Mouse (Mus musculus) adrenal gland, postnatal 14 days (tissue): ENCODE results near the gene Ttf1. TPM values are rescaled to one million over a fixed set of nuclear protein-coding genes. Genes with fewer than 3 reads are reported as not detected.

Experiments used
- DNase-seq: peaks from one replicate; pipeline ENCODE4 v3.0.0; 2021; ENCODE audit warnings: mixed read lengths
- long read RNA-seq, 2 experiments: library from polyadenylated mRNA; stranded (forward); transcript quantifications; one replicate each; pipeline ENCODE4 v2.0.0; 2021
- total RNA-seq: library from RNA; stranded (reverse); gene quantifications from 2 replicates; pipeline ENCODE4 v1.2.3, GENCODE M21; 2021

Ttf1 gene
- 12.0 and 16.3 TPM in 2 replicates for total RNA-seq
- long read RNA-seq, experiment 1, partial matches to known transcripts = 1 of 8 reads
- long read RNA-seq, experiment 1, other reads (novel, unspliced or antisense) = 7 of 8 reads
- long read RNA-seq, experiment 2, full-length matches to known transcripts = 2 of 5 reads
- long read RNA-seq, experiment 2, partial matches to known transcripts = 1 of 5 reads
- long read RNA-seq, experiment 2, other reads (novel, unspliced or antisense) = 2 of 5 reads

- DNase-seq = peak; percentile 93
These were observed at the start of gene Ttf1 for GRCm38 (mm10) chr2:29060135-29060597. Gene Ttf1 (plus strand): TSS chr2:29060262.

- peak; percentile 66 for DNase-seq
These were observed 47.5 kb upstream of the Ttf1 start for GRCm38 (mm10) chr2:29012523-29012922.

GRCm38 (mm10) chr2:29016599-29017587 is 43.2 kb upstream of the Ttf1 start:
- DNase-seq = peak; percentile 76

GRCm38 (mm10) chr2:29018680-29019079 is 41.4 kb upstream of the Ttf1 start:
- DNase-seq = peak; percentile 21

GRCm38 (mm10) chr2:29021025-29021424 is 39.0 kb upstream of the Ttf1 start:
- DNase-seq = peak; percentile 42

GRCm38 (mm10) chr2:29023001-29023400 is 37.1 kb upstream of the Ttf1 start:
- peak; percentile 69 for DNase-seq

GRCm38 (mm10) chr2:29025284-29025683 is 34.8 kb upstream of the Ttf1 start:
- peak; percentile 73 for DNase-seq

- peak; percentile 36 for DNase-seq
These were observed 29.9 kb upstream of the Ttf1 start for GRCm38 (mm10) chr2:29030048-29030734.

GRCm38 (mm10) chr2:29031951-29032350 is 28.1 kb upstream of the Ttf1 start:
- DNase-seq = no peak

- DNase-seq = no peak
These were observed 25.3 kb upstream of the Ttf1 start for GRCm38 (mm10) chr2:29034542-29035475.

GRCm38 (mm10) chr2:29035698-29036097 is 24.4 kb upstream of the Ttf1 start:
- DNase-seq = no peak

- no peak for DNase-seq
These were observed 20.3 kb upstream of the Ttf1 start for GRCm38 (mm10) chr2:29039741-29040140.

GRCm38 (mm10) chr2:29040594-29041476 is 19.2 kb upstream of the Ttf1 start:
- no peak for DNase-seq

GRCm38 (mm10) chr2:29041477-29041768 is 18.6 kb upstream of the Ttf1 start:
- no peak for DNase-seq

GRCm38 (mm10) chr2:29042124-29042523 is 17.9 kb upstream of the Ttf1 start:
- DNase-seq = no peak

GRCm38 (mm10) chr2:29046151-29046550 is 13.9 kb upstream of the Ttf1 start:
- no peak for DNase-seq

- DNase-seq = no peak
These were observed 8.1 kb upstream of the Ttf1 start for GRCm38 (mm10) chr2:29051932-29052331.

- peak; percentile 73 for DNase-seq
These were observed 7.1 kb upstream of the Ttf1 start for GRCm38 (mm10) chr2:29052943-29053454.

GRCm38 (mm10) chr2:29053802-29054544 is 6.1 kb upstream of the Ttf1 start:
- peak; percentile 66 for DNase-seq

GRCm38 (mm10) chr2:29054545-29054935 is 5.5 kb upstream of the Ttf1 start:
- DNase-seq = no peak
